Mouse (Mus musculus) mouse trophoblast stem cell (cell line): ENCODE results near the gene Degs1.
"Not testable (repeated sequence)": the region's sequence is repeated elsewhere in the genome, so short reads cannot be mapped to it uniquely, and the experiment has no call there.

Experiments
- in situ Hi-C, 2 experiments: fragments of 300-500 bp; cut with MseI, MboI; formaldehyde crosslinking; loops; 2 replicates in 1 of 2; 3 replicates in 1 of 2; pipeline ENCODE4 v1.15.1; 2025

Degs1 gene

GRCm38 (mm10) chr1:182282091-182283075, at the start of gene Degs1:
Gene Degs1, minus strand, starts transcription at chr1:182282804.
- in situ Hi-C loops: no loop called here

- in situ Hi-C loops: no loop called here
Measured at GRCm38 (mm10) chr1:182325919-182326318, 43.3 kb upstream of the Degs1 start.

GRCm38 (mm10) chr1:182324552-182324951, 41.9 kb upstream of the Degs1 start:
- in situ Hi-C loops: no loop called here

GRCm38 (mm10) chr1:182323139-182323538, 40.5 kb upstream of the Degs1 start:
- in situ Hi-C loops: no loop called here

- in situ Hi-C loops: loop anchor here (10.0 kb wide), 1 partner anchor 169 kb away; no protein-coding TSS in a partner anchor
Measured at GRCm38 (mm10) chr1:182314201-182314600, 31.6 kb upstream of the Degs1 start.

- in situ Hi-C loops: loop anchor here (10.0 kb wide), 1 partner anchor 168 kb away; no protein-coding TSS in a partner anchor
Measured at GRCm38 (mm10) chr1:182313181-182313580, 30.6 kb upstream of the Degs1 start.

GRCm38 (mm10) chr1:182311376-182311775, 28.8 kb upstream of the Degs1 start:
- in situ Hi-C loops: loop anchor here (10.0 kb wide), 1 partner anchor 167 kb away; no protein-coding TSS in a partner anchor

- in situ Hi-C loops: loop anchor here (10.0 kb wide), 1 partner anchor 166 kb away; no protein-coding TSS in a partner anchor
Measured at GRCm38 (mm10) chr1:182310316-182310715, 27.7 kb upstream of the Degs1 start.

- in situ Hi-C loops: no loop called here
Measured at GRCm38 (mm10) chr1:182309403-182309802, 26.8 kb upstream of the Degs1 start.

- in situ Hi-C loops: no loop called here
Measured at GRCm38 (mm10) chr1:182302916-182303315, 20.3 kb upstream of the Degs1 start.

- in situ Hi-C loops: no loop called here
Measured at GRCm38 (mm10) chr1:182302176-182302870, 19.7 kb upstream of the Degs1 start.

- in situ Hi-C loops: no loop called here
Measured at GRCm38 (mm10) chr1:182297821-182298220, 15.2 kb upstream of the Degs1 start.

- in situ Hi-C loops: no loop called here
Measured at GRCm38 (mm10) chr1:182297246-182297645, 14.6 kb upstream of the Degs1 start.

GRCm38 (mm10) chr1:182296816-182297215, 14.2 kb upstream of the Degs1 start:
- in situ Hi-C loops: no loop called here

GRCm38 (mm10) chr1:182296141-182296540, 13.5 kb upstream of the Degs1 start:
- in situ Hi-C loops: no loop called here

GRCm38 (mm10) chr1:182292291-182292690, 9.7 kb upstream of the Degs1 start:
- in situ Hi-C loops: no loop called here

GRCm38 (mm10) chr1:182290741-182291140, 8.1 kb upstream of the Degs1 start:
- in situ Hi-C loops: not testable (repeated sequence)

- in situ Hi-C loops: no loop called here
Measured at GRCm38 (mm10) chr1:182289781-182290180, 7.2 kb upstream of the Degs1 start.

GRCm38 (mm10) chr1:182288601-182289000, 6.0 kb upstream of the Degs1 start:
- in situ Hi-C loops: no loop called here

- in situ Hi-C loops: no loop called here
Measured at GRCm38 (mm10) chr1:182287781-182288180, 5.2 kb upstream of the Degs1 start.

GRCm38 (mm10) chr1:182284795-182285194, 2.2 kb upstream of the Degs1 start:
- in situ Hi-C loops: no loop called here

GRCm38 (mm10) chr1:182283231-182283630, 627 bp upstream of the Degs1 start:
- in situ Hi-C loops: no loop called here
